Mouse (Mus musculus) forebrain, embryonic 14.5 days (tissue): ENCODE results near the gene Asdurf. TPM values are rescaled to one million over a fixed set of nuclear protein-coding genes. Genes with fewer than 3 reads are reported as not detected.

Source experiments
- ATAC-seq: fragments of 200-750 bp; cut with Nextera tagmentation; 2 replicates; pipeline ENCODE4 v1.8.0; 2017; ENCODE audit warnings: mild to moderate bottlenecking, moderate library complexity
- DNase-seq: peaks from one replicate; pipeline ENCODE4 v3.0.0-alpha.2; 2015; ENCODE audit warnings: low spot score
- H3K27ac ChIP-seq: fragments of 300-500 bp; sonication (generic); 2 replicates; pipeline ENCODE4 v1.5.1; 2014; ENCODE audit warnings: low read depth, mild to moderate bottlenecking, control low read depth, low read length, moderate library complexity
- H3K27me3 ChIP-seq: fragments of 300-500 bp; sonication (generic); replicated peaks from 2 replicates; pipeline ENCODE4 v1.6.1; 2014; ENCODE audit warnings: low read length, control low read depth, mixed read lengths; ENCODE audit not compliant: control insufficient read depth, insufficient read depth
- H3K36me3 ChIP-seq: fragments of 300-500 bp; sonication (generic); 2 replicates; pipeline ENCODE4 v1.6.1; 2014; ENCODE audit warnings: low read length, control low read depth; ENCODE audit not compliant: control insufficient read depth, insufficient read depth
- H3K4me1 ChIP-seq: fragments of 300-500 bp; sonication (generic); 2 replicates; pipeline ENCODE4 v1.6.1; 2014; ENCODE audit warnings: antibody characterized with exemption, low read length, control low read depth; ENCODE audit not compliant: control insufficient read depth, insufficient read depth
- H3K4me2 ChIP-seq: fragments of 300-500 bp; sonication (generic); 2 replicates; pipeline ENCODE4 v1.6.1; 2014; ENCODE audit warnings: mild to moderate bottlenecking, control low read depth, low read length
- H3K4me3 ChIP-seq: fragments of 300-500 bp; sonication (generic); 2 replicates; pipeline ENCODE4 v1.5.1; 2014; ENCODE audit warnings: low read depth, low read length, control low read depth
- H3K9ac ChIP-seq: fragments of 300-500 bp; sonication (generic); 2 replicates; pipeline ENCODE4 v1.6.1; 2014; ENCODE audit warnings: mild to moderate bottlenecking, low read length, control low read depth, moderate library complexity
- H3K9me3 ChIP-seq: fragments of 300-500 bp; sonication (generic); replicated peaks from 2 replicates; pipeline ENCODE4 v1.6.1; 2016; ENCODE audit warnings: low read length, control low read depth, mixed read lengths; ENCODE audit not compliant: control insufficient read depth
- WGBS: fragments of 180-500 bp; shearing (Covaris S2); extraction: QIAGEN DNeasy Blood & Tissue Kit; methylation state at CpG from one replicate; pipeline ENCODE4 v1.1.7; 2014; 5-methylcytosine and 5-hydroxymethylcytosine counted together
- polyA plus RNA-seq: library from polyadenylated mRNA; unstranded; fragments of >200 nt; fragmentation: Nextera tagmentation; extraction: Ambion mirVana; gene quantifications from 2 replicates; pipeline ENCODE4 v1.2.1, GENCODE M21; 2014

The Asdurf gene
- polyA plus RNA-seq, 1 experiment from 2014 or later = 23.3 TPM

- Histone ChIP-seq H3K4me2 (no peak overlapping the region), H3K9me3 (no peaks in the 10 kb centered on the region), H3K4me3 (no peak overlapping the region), H3K27me3 (no peaks in the 10 kb centered on the region), H3K36me3 (peaks cover 11% of the 10 kb centered on the region), H3K9ac (no peak overlapping the region), H3K4me1 (peaks cover 7% of the 10 kb centered on the region), H3K27ac (no peak overlapping the region)
- DNase-seq (no peak), ATAC-seq (no peak)
- 90% methylated on average over 4 of the region's 4 CpGs for WGBS
These were observed 51.9 kb downstream of the Asdurf start for GRCm38 (mm10) chr1:53300506-53300905.

Other genes with a start within 250 kb of the Asdurf start
- gene 1700019A02Rik, start 165.0 kb downstream of the Asdurf start, polyA plus RNA-seq = not detected in 2 replicates
- 11.1 and 12.2 TPM in 2 replicates for gene Pms1, start 55.6 kb downstream of the Asdurf start, polyA plus RNA-seq
- 74.1 and 79.8 TPM in 2 replicates for gene Ormdl1, start 55.5 kb downstream of the Asdurf start, polyA plus RNA-seq
- gene Gm28778, start 55.5 kb downstream of the Asdurf start, polyA plus RNA-seq = not detected in 2 replicates
- 24.1 and 26.8 TPM in 2 replicates for gene Osgepl1, start 39.0 kb downstream of the Asdurf start, polyA plus RNA-seq
- gene Gm28551, start within 50 bp of the Asdurf start, polyA plus RNA-seq = 1.2 and 1.5 TPM in 2 replicates
- gene Asnsd1, start 133 bp upstream of the Asdurf start, polyA plus RNA-seq = 66.6 and 72.1 TPM in 2 replicates